Mouse (Mus musculus) liver, postnatal 0 days (tissue): ENCODE results near the gene Dars2. TPM values are rescaled to one million over a fixed set of nuclear protein-coding genes. Genes with fewer than 3 reads are reported as not detected.
A peak's percentile ranks its signal among the peaks of the same experiment; 100 is the strongest.

Experiments used
- ATAC-seq: fragments of 200-750 bp; cut with Nextera tagmentation; 2 replicates; pipeline ENCODE4 v1.8.0; 2017; ENCODE audit warnings: mild to moderate bottlenecking, moderate library complexity
- DNase-seq: peaks from one replicate; pipeline ENCODE4 v3.0.0-alpha.2; 2016
- H3K27ac ChIP-seq: fragments of 300-500 bp; sonication (generic); 2 replicates; pipeline ENCODE4 v1.5.1; 2014; ENCODE audit warnings: antibody characterized with exemption, moderate library complexity, mild to moderate bottlenecking, low read depth
- H3K27me3 ChIP-seq: fragments of 300-500 bp; sonication (generic); 2 replicates; pipeline ENCODE4 v1.6.1; 2014; ENCODE audit warnings: low read length, control low read depth, mixed read lengths; ENCODE audit not compliant: insufficient read depth
- H3K36me3 ChIP-seq: fragments of 300-500 bp; sonication (generic); replicated peaks from 2 replicates; pipeline ENCODE4 v1.6.1; 2014; ENCODE audit warnings: mild to moderate bottlenecking, control low read depth, low read length, moderate library complexity, mixed read lengths; ENCODE audit not compliant: insufficient read depth
- H3K4me1 ChIP-seq: fragments of 300-500 bp; sonication (generic); 2 replicates; pipeline ENCODE4 v1.6.1; 2014; ENCODE audit warnings: antibody characterized with exemption, mild to moderate bottlenecking, control low read depth; ENCODE audit not compliant: insufficient read depth
- H3K4me2 ChIP-seq: fragments of 300-500 bp; sonication (generic); 2 replicates; pipeline ENCODE4 v1.6.1; 2014; ENCODE audit warnings: low read depth, mild to moderate bottlenecking, low read length, moderate library complexity, mixed read lengths
- H3K4me3 ChIP-seq: fragments of 300-500 bp; sonication (generic); 2 replicates; pipeline ENCODE4 v1.5.1; 2014; ENCODE audit warnings: low read depth, low read length
- H3K9ac ChIP-seq: fragments of 300-500 bp; sonication (generic); replicated peaks from 2 replicates; pipeline ENCODE4 v1.6.1; 2014; ENCODE audit warnings: mild to moderate bottlenecking, moderate library complexity
- H3K9me3 ChIP-seq: fragments of 300-500 bp; sonication (generic); 2 replicates; pipeline ENCODE4 v1.6.1; 2016; ENCODE audit warnings: mild to moderate bottlenecking, control low read depth, low read length, mixed read lengths
- CTCF ChIP-seq: sonication (generic); IDR thresholded peaks from 2 replicates; pipeline ENCODE4 v1.5.1; 2016; ENCODE audit warnings: antibody characterized with exemption, low read depth
- EP300 ChIP-seq: IDR thresholded peaks from 2 replicates; pipeline ENCODE4 v1.6.1; 2016; ENCODE audit warnings: antibody characterized with exemption, low read depth, mild to moderate bottlenecking
- WGBS: fragments of 180-500 bp; shearing (Covaris S2); extraction: QIAGEN DNeasy Blood & Tissue Kit; methylation state at CpG from one replicate; pipeline ENCODE4 v1.1.7; 2014; ENCODE audit not compliant: insufficient replicate concordance; 5-methylcytosine and 5-hydroxymethylcytosine counted together
- polyA plus RNA-seq: library from polyadenylated mRNA; unstranded; fragments of >200 nt; fragmentation: Nextera tagmentation; extraction: Ambion mirVana; gene quantifications from 2 replicates; pipeline ENCODE4 v1.2.1, GENCODE M21; 2015

Gene Dars2
- polyA plus RNA-seq, 1 experiment from 2014 or later = 16.2 TPM

- ATAC-seq (no peak), DNase-seq (no peak)
- Histone ChIP-seq H3K9me3 (no peaks in the 10 kb centered on the region), H3K27me3 (no peaks in the 10 kb centered on the region), H3K36me3 (peaks cover 55% of the 10 kb centered on the region), H3K4me3 (no peak overlapping the region), H3K4me1 (peaks cover 11% of the 10 kb centered on the region; the same call in 1 of the 2 replicates), H3K9ac (no peak overlapping the region), H3K4me2 (no peak overlapping the region), H3K27ac (no peak overlapping the region)
- TF ChIP-seq EP300 = no peak
- TF ChIP-seq CTCF = no peak
Measured at GRCm38 (mm10) chr1:161040855-161041254, 29.6 kb downstream of the Dars2 start.

GRCm38 (mm10) chr1:161040426-161040770, 30.1 kb downstream of the Dars2 start:
- no peak overlapping the region for H3K9ac ChIP-seq
- no peak overlapping the region for H3K4me3 ChIP-seq
- no peak overlapping the region for H3K4me2 ChIP-seq
- peaks cover 50% of the 10 kb centered on the region for H3K36me3 ChIP-seq
- H3K4me1 ChIP-seq = peaks cover 11% of the 10 kb centered on the region; the same call in 1 of the 2 replicates
- H3K9me3 ChIP-seq = no peaks in the 10 kb centered on the region
- 64% methylated on average over 1 of the region's 1 CpGs for WGBS
- ATAC-seq (peak; percentile 2; the same call in 1 of the 2 replicates), DNase-seq (no peak)
- no peaks in the 10 kb centered on the region for H3K27me3 ChIP-seq
- 0 out of 2 replicates have a peak overlapping the region, but pooled peaks have one; percentile 13 for H3K27ac ChIP-seq
- no peak for TF ChIP-seq EP300
- no peak for TF ChIP-seq CTCF

GRCm38 (mm10) chr1:161039741-161040425, 30.6 kb downstream of the Dars2 start:
- WGBS = 21% methylated on average over 3 of the region's 3 CpGs
- Histone ChIP-seq H3K27me3 (no peaks in the 10 kb centered on the region), H3K4me3 (no peak overlapping the region), H3K27ac (0 out of 2 replicates have a peak overlapping the region, but pooled peaks have one; percentile 45), H3K4me1 (peaks cover 11% of the 10 kb centered on the region; the same call in 1 of the 2 replicates), H3K4me2 (no peak overlapping the region), H3K9ac (no peak overlapping the region), H3K36me3 (peaks cover 45% of the 10 kb centered on the region), H3K9me3 (no peaks in the 10 kb centered on the region)
- peak; percentile 26 for DNase-seq
- peak; percentile 6; the same call in 1 of the 2 replicates for ATAC-seq
- TF ChIP-seq CTCF (no peak), EP300 (no peak)

- ATAC-seq (no peak), DNase-seq (no peak)
- WGBS = 29% methylated on average over 3 of the region's 3 CpGs
- TF ChIP-seq EP300 (no peak), CTCF (no peak)
- Histone ChIP-seq H3K36me3 (peaks cover 43% of the 10 kb centered on the region), H3K4me3 (no peak overlapping the region), H3K4me2 (no peak overlapping the region), H3K4me1 (peaks cover 11% of the 10 kb centered on the region), H3K9ac (no peak overlapping the region), H3K27me3 (no peaks in the 10 kb centered on the region), H3K27ac (peak overlapping the region; percentile 45; the same call in 1 of the 2 replicates), H3K9me3 (no peaks in the 10 kb centered on the region)
Measured at GRCm38 (mm10) chr1:161038968-161039721, 31.3 kb downstream of the Dars2 start.

- Histone ChIP-seq H3K9ac (no peak overlapping the region), H3K4me1 (peaks cover 18% of the 10 kb centered on the region), H3K27me3 (no peaks in the 10 kb centered on the region), H3K36me3 (peaks cover 43% of the 10 kb centered on the region), H3K4me2 (peak overlapping the region; percentile 92), H3K9me3 (no peaks in the 10 kb centered on the region), H3K4me3 (peak overlapping the region; percentile 81; the same call in 1 of the 2 replicates), H3K27ac (no peak overlapping the region)
- DNase-seq (no peak), ATAC-seq (no peak)
- WGBS = 29% methylated on average over 3 of the region's 3 CpGs
- TF ChIP-seq EP300 (no peak), CTCF (no peak)
Measured at GRCm38 (mm10) chr1:161038004-161038403, 32.5 kb downstream of the Dars2 start.

- Histone ChIP-seq H3K4me3 (peak overlapping the region; percentile 81), H3K9me3 (no peaks in the 10 kb centered on the region), H3K36me3 (peaks cover 43% of the 10 kb centered on the region), H3K27ac (no peak overlapping the region), H3K27me3 (no peaks in the 10 kb centered on the region), H3K9ac (no peak overlapping the region; the same call in 1 of the 2 replicates), H3K4me2 (peak overlapping the region; percentile 92), H3K4me1 (peaks cover 18% of the 10 kb centered on the region)
- ATAC-seq = no peak
- no peak for DNase-seq
- WGBS = 16% methylated on average over 3 of the region's 3 CpGs
- no peak for TF ChIP-seq CTCF
- TF ChIP-seq EP300 = no peak
Measured at GRCm38 (mm10) chr1:161037599-161037998, 32.9 kb downstream of the Dars2 start.
